Mouse (Mus musculus): ENCODE measurements around the gene Hexim2. TPM values are rescaled to one million over a fixed set of nuclear protein-coding genes. Genes with fewer than 3 reads are reported as not detected.

Hexim2 gene
- polyA plus RNA-seq, 2 experiments, result 8.6 to 9.4 TPM

DNA sequence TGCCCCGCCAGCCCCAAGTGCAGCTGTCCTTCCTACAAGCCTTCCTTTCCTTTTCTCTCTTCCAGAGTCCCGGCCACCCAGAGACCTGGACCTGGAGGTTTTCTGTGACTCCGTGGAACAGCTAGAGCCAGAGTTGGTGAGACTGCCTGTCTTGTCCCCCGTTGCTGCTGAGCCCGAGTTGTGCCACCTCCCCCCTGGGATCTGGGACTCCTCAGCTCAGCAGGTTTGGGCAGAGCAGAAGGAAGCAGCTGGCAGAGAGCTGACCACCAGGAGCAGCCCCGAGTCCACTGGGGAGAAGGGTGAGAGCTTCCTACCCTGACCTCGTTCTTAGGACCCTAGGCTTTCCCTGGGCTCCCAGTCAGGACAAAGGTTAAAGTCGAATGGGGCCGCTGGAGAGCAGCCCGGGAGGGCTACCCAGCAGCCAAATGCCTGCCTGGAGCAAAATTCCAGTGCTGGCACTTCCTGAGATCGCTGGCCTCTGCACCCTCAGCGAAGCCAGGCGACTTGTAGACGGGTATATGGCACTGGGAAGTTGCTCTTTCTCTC, 27.0 kb upstream of the Hexim2 start:
- Histone ChIP-seq H3K4me2 (replicated peaks; ENCODE audit: low read depth, low read length, severe bottlenecking) (no peak overlapping the region), H3K9me3 (ENCODE audit: control insufficient read depth, low read length) (no peaks in the 10 kb centered on the region), H3K4me1 (ENCODE audit: control insufficient read depth, insufficient read depth, low read length) (peaks cover 10% of the 10 kb centered on the region), H3K36me3 (ENCODE audit: control insufficient read depth, insufficient read depth, low read length) (no peaks in the 10 kb centered on the region), H3K27me3 (ENCODE audit: control insufficient read depth, insufficient read depth, low read length) (peaks cover 8% of the 10 kb centered on the region; the same call in 1 of the 2 replicates), H3K4me3 (replicated peaks; ENCODE audit: low read length) (no peak overlapping the region), H3K27ac (replicated peaks; ENCODE audit: low read depth, low read length) (no peak overlapping the region), H3K9ac (ENCODE audit: low read depth, low read length, severe bottlenecking) (no peak overlapping the region)
- TF ChIP-seq POLR2A (IDR thresholded peaks at IDR 0.05; ENCODE audit: borderline replicate concordance, extremely low read depth, insufficient read depth, insufficient read length), result no peak
- ATAC-seq (ENCODE audit: low FRiP score, low read depth) (no peak), DNase-seq (ENCODE audit: low spot score) (no peak)
- WGBS, result 52% methylated on average over 14 of the region's 14 CpGs

DNA sequence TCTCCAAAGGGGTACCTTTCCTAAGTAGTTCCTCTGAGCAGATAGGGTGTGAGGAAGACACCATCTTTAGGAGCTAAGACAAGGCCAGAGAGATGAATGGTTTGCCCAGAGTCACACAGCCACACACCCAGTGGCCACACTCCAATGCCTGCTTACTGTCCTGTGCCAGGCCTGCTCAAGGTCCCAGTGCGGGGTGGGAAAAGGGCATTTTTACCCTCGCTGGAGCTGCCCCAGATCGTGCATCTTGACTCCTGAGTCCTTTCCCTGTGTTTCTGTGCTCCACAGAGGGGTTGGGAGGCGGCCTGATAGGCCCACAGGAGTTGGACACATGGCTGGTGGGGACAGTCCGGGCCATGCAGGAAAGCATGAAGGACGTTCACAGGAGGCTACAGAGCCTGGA, 26.4 kb upstream of the Hexim2 start:
- no peaks in the 10 kb centered on the region for H3K9me3 ChIP-seq (ENCODE audit: control insufficient read depth, low read length)
- no peak for DNase-seq (ENCODE audit: low spot score)
- H3K27me3 ChIP-seq (ENCODE audit: control insufficient read depth, insufficient read depth, low read length), result peaks cover 5% of the 10 kb centered on the region; the same call in 1 of the 2 replicates
- peaks cover 10% of the 10 kb centered on the region for H3K4me1 ChIP-seq (ENCODE audit: control insufficient read depth, insufficient read depth, low read length)
- H3K4me3 ChIP-seq (replicated peaks; ENCODE audit: low read length), result no peak overlapping the region
- H3K36me3 ChIP-seq (ENCODE audit: control insufficient read depth, insufficient read depth, low read length), result no peaks in the 10 kb centered on the region
- H3K27ac ChIP-seq (replicated peaks; ENCODE audit: low read depth, low read length), result no peak overlapping the region
- H3K9ac ChIP-seq (ENCODE audit: low read depth, low read length, severe bottlenecking), result no peak overlapping the region
- WGBS, result 85% methylated on average over 6 of the region's 6 CpGs
- TF ChIP-seq POLR2A (IDR thresholded peaks at IDR 0.05; ENCODE audit: borderline replicate concordance, extremely low read depth, insufficient read depth, insufficient read length), result no peak
- no peak overlapping the region for H3K4me2 ChIP-seq (replicated peaks; ENCODE audit: low read depth, low read length, severe bottlenecking)
- ATAC-seq (ENCODE audit: low FRiP score, low read depth), result no peak

DNA sequence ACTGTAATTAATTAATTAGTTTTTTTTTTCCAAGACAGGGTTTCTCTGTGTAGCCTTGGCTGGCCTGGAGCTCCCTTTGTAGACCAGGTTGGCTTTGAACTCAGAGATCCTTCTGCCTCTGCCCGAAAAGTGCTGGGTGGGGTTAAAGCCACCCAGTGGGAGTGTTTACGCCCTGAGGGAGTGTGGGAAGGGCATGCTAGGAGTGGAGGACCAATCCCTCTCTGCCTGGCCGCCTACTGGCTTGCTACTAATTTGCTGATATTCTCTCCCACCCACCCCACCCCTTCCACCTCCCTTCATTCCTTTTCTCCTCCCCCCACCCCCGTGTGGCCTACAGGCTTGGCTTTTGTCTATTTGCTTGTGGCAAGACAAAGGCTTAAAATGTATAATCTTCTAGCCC, 25.8 kb upstream of the Hexim2 start:
- Histone ChIP-seq H3K27ac (replicated peaks; ENCODE audit: low read depth, low read length) (no peak overlapping the region), H3K9me3 (ENCODE audit: control insufficient read depth, low read length) (no peaks in the 10 kb centered on the region), H3K4me3 (replicated peaks; ENCODE audit: low read length) (no peak overlapping the region), H3K36me3 (ENCODE audit: control insufficient read depth, insufficient read depth, low read length) (no peaks in the 10 kb centered on the region), H3K9ac (ENCODE audit: low read depth, low read length, severe bottlenecking) (no peak overlapping the region), H3K27me3 (ENCODE audit: control insufficient read depth, insufficient read depth, low read length) (no peaks in the 10 kb centered on the region; the same call in 1 of the 2 replicates), H3K4me2 (replicated peaks; ENCODE audit: low read depth, low read length, severe bottlenecking) (no peak overlapping the region), H3K4me1 (ENCODE audit: control insufficient read depth, insufficient read depth, low read length) (peaks cover 13% of the 10 kb centered on the region)
- no peak for TF ChIP-seq POLR2A (IDR thresholded peaks at IDR 0.05; ENCODE audit: borderline replicate concordance, extremely low read depth, insufficient read depth, insufficient read length)
- no peak for ATAC-seq (ENCODE audit: low FRiP score, low read depth)
- WGBS, result 66% methylated on average over 4 of the region's 4 CpGs
- no peak for DNase-seq (ENCODE audit: low spot score)

DNA sequence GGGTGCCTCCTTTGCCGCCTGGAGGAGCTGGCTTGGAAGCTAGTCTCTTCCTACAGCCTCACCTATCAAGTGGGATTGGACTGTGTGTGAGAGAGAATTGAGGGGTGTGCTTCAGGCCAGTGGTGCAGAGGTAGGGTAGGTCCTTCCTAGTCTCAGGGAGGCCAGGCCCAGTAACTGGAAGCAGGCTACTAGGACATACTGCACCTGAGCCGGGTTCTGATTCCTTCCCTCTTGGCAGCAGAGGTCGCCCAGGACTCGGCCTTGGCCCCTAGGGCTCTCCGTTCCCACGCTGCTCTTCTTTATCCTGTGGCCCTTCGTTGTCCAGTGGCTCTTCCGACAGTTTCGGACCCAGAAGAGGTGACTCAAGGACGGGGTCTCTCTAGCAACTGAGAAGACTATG, 20.9 kb upstream of the Hexim2 start:
- ATAC-seq (ENCODE audit: low FRiP score, low read depth), result no peak
- WGBS, result 16% methylated on average over 10 of the region's 10 CpGs
- no peak for DNase-seq (ENCODE audit: low spot score)
- Histone ChIP-seq H3K9ac (ENCODE audit: low read depth, low read length, severe bottlenecking) (peak overlapping the region; percentile 63; the same call in 1 of the 2 replicates), H3K27me3 (ENCODE audit: control insufficient read depth, insufficient read depth, low read length) (no peaks in the 10 kb centered on the region), H3K9me3 (ENCODE audit: control insufficient read depth, low read length) (no peaks in the 10 kb centered on the region), H3K4me2 (replicated peaks; ENCODE audit: low read depth, low read length, severe bottlenecking) (peak overlapping the region; percentile 86), H3K4me1 (ENCODE audit: control insufficient read depth, insufficient read depth, low read length) (peaks cover 21% of the 10 kb centered on the region), H3K4me3 (replicated peaks; ENCODE audit: low read length) (peak overlapping the region; percentile 39), H3K36me3 (ENCODE audit: control insufficient read depth, insufficient read depth, low read length) (no peaks in the 10 kb centered on the region), H3K27ac (replicated peaks; ENCODE audit: low read depth, low read length) (no peak overlapping the region)
- no peak for TF ChIP-seq POLR2A (IDR thresholded peaks at IDR 0.05; ENCODE audit: borderline replicate concordance, extremely low read depth, insufficient read depth, insufficient read length)

DNA sequence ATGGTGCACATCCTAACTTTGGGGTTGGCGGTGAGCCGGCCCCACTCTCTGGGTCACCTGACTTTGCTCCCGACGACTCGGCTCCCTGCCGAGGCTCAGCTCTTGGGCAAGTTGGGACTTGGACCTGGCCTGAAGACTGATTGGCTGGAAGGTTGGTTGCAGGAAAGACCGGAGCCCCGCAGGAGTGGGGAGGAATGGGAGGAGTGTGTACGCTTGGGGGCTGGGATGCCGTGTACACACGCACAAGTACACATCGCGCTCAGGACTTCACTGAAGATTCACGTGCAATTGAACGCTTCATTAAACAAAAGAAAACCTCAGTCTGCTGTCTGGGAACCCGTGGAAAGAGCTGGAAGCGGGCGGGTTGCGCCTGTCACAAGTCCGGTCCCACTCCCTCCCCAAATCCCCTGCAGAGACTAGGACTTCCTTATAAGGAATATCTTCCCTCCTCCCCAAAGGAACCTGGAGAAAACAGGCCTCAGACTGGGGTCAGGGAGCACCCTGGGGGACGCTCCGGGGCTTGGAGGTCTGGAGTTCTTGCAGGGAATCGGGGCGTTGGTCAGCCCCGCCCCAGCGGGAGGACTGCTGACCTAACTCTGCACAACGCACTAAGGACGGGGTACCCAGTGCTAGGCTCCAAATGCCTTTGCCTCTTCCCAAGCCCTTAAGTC, 20.2 kb upstream of the Hexim2 start:
- Histone ChIP-seq H3K4me3 (replicated peaks; ENCODE audit: low read length) (peak overlapping the region; percentile 39), H3K27me3 (ENCODE audit: control insufficient read depth, insufficient read depth, low read length) (no peaks in the 10 kb centered on the region), H3K27ac (replicated peaks; ENCODE audit: low read depth, low read length) (peak overlapping the region; percentile 67), H3K36me3 (ENCODE audit: control insufficient read depth, insufficient read depth, low read length) (no peaks in the 10 kb centered on the region), H3K4me2 (replicated peaks; ENCODE audit: low read depth, low read length, severe bottlenecking) (peak overlapping the region; percentile 86), H3K4me1 (ENCODE audit: control insufficient read depth, insufficient read depth, low read length) (peaks cover 21% of the 10 kb centered on the region), H3K9me3 (ENCODE audit: control insufficient read depth, low read length) (no peaks in the 10 kb centered on the region), H3K9ac (ENCODE audit: low read depth, low read length, severe bottlenecking) (peak overlapping the region; percentile 63)
- DNase-seq (ENCODE audit: low spot score) (peak; percentile 74), ATAC-seq (ENCODE audit: low FRiP score, low read depth) (0 out of 2 replicates have a peak, but pooled peaks have one; percentile 10)
- TF ChIP-seq POLR2A (IDR thresholded peaks at IDR 0.05; ENCODE audit: borderline replicate concordance, extremely low read depth, insufficient read depth, insufficient read length), result peak; percentile 19; the same call in 1 of the 2 replicates
- 1% methylated on average over 28 of the region's 28 CpGs for WGBS

Measured in limb, embryonic 14.5 days (tissue).